Mouse (Mus musculus): ENCODE results near the gene Gm17535. TPM values are rescaled to one million over a fixed set of nuclear protein-coding genes. Genes with fewer than 3 reads are reported as not detected.
"Not testable (repeated sequence)": the region's sequence is repeated elsewhere in the genome, so short reads cannot be mapped to it uniquely, and the experiment has no call there.

The Gm17535 gene
- polyA plus RNA-seq, 1 experiment from 2014 or later = not detected

DNA sequence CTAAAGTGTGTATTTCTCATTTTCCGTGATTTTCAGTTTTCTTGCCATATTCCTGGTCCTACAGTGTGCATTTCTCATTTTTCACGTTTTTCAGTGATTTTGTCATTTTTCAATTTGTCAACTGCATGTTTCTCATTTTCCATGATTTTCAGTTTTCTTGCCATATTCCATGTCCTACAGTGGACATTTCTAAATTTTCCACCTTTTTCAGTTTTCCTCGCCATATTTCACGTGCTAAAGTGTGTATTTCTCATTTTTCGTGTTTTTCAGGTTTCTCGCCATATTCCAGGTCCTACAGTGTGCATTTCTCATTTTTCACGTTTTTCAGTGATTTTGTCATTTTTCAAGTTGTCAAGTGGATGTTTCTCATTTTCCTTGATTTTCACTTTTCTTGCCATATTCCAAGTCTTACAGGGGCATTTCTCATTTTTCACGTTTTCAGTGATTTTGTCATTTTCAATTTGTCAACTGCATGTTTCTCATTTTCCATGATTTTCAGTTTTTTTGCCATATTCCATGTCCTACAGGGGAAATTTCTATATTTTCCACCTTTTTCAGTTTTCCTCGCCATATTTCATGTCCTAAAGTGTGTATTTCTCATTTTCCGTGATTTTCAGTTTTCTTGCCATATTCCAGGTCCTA lies 3.6 kb upstream of the Gm17535 start:
- H3K4me2 ChIP-seq (ENCODE audit: low read depth, low read length); ATAC-seq (ENCODE audit: insufficient read depth, low FRiP score); H3K27me3 ChIP-seq (ENCODE audit: control insufficient read depth, insufficient read depth, low read length); H3K4me1 ChIP-seq (ENCODE audit: control insufficient read depth, insufficient read depth, low read length); H3K4me3 ChIP-seq (replicated peaks; ENCODE audit: low read length); H3K9ac ChIP-seq (ENCODE audit: low read length); H3K9me3 ChIP-seq (replicated peaks; ENCODE audit: control insufficient read depth, low read length); H3K36me3 ChIP-seq (ENCODE audit: control insufficient read depth, insufficient read depth, low read length); H3K27ac ChIP-seq (ENCODE audit: low read length): not testable (repeated sequence)
- 66% methylated on average over 2 of the region's 10 CpGs for WGBS

DNA sequence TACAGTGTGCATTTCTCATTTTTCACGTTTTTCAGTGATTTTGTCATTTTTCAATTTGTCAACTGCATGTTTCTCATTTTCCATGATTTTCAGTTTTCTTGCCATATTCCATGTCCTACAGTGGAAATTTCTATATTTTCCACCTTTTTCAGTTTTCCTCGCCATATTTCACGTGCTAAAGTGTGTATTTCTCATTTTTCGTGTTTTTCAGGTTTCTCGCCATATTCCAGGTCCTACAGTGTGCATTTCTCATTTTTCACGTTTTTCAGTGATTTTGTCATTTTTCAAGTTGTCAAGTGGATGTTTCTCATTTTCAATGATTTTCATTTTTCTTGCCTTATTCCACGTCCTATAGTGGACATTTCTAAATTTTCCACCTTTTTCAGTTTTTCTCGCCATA lies 2.2 kb downstream of the Gm17535 start, which contains the start of gene Gm10715:
Gene Gm10715, plus strand, starts transcription at position 301 of the 400 bp plus-strand sequence.
- not testable (repeated sequence) for H3K4me2 ChIP-seq (ENCODE audit: low read depth, low read length); H3K4me1 ChIP-seq (ENCODE audit: control insufficient read depth, insufficient read depth, low read length); H3K27me3 ChIP-seq (ENCODE audit: control insufficient read depth, insufficient read depth, low read length); H3K4me3 ChIP-seq (replicated peaks; ENCODE audit: low read length); H3K36me3 ChIP-seq (ENCODE audit: control insufficient read depth, insufficient read depth, low read length); ATAC-seq (ENCODE audit: insufficient read depth, low FRiP score); H3K27ac ChIP-seq (ENCODE audit: low read length); H3K9ac ChIP-seq (ENCODE audit: low read length); H3K9me3 ChIP-seq (replicated peaks; ENCODE audit: control insufficient read depth, low read length)
- whole genome bisulfite sequencing = 72% methylated on average over 6 of the region's 8 CpGs

DNA sequence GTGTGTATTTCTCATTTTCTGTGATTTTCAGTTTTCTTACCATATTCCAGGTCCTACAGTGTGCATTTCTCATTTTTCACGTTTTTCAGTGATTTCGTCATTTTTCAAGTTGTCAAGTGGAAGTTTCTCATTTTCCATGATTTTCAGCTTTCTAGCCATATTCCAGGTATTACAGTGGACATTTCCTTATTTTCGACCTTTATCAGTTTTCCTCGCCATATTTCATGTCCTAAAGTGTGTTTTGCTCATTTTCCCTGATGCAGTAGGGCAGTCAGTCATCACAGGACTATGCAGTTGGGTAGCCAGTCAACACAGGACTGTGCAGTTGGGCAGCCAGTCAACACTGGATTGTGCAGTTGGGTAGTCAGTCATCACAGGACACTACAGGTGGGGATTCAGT lies 3.8 kb downstream of the Gm17535 start:
- 57% methylated on average over 4 of the region's 4 CpGs for WGBS
- H3K9me3 ChIP-seq (replicated peaks; ENCODE audit: control insufficient read depth, low read length); H3K27ac ChIP-seq (ENCODE audit: low read length); H3K36me3 ChIP-seq (ENCODE audit: control insufficient read depth, insufficient read depth, low read length); H3K4me2 ChIP-seq (ENCODE audit: low read depth, low read length); H3K9ac ChIP-seq (ENCODE audit: low read length); H3K4me3 ChIP-seq (replicated peaks; ENCODE audit: low read length); ATAC-seq (ENCODE audit: insufficient read depth, low FRiP score); H3K27me3 ChIP-seq (ENCODE audit: control insufficient read depth, insufficient read depth, low read length); H3K4me1 ChIP-seq (ENCODE audit: control insufficient read depth, insufficient read depth, low read length): not testable (repeated sequence)

Small RNAs within 50 kb of the gene (microRNA-seq; reads per million reads assigned to microRNA genes)
- not detected for gene Mir101c

Other genes starting within 250 kb of the Gm17535 start
- gene Gm10722, start 33.7 kb upstream of the Gm17535 start, polyA plus RNA-seq (2015; fragmentation: Nextera tagmentation; extraction: Ambion mirVana) = not detected in 2 replicates
- gene Gm11168, start 31.3 kb upstream of the Gm17535 start, polyA plus RNA-seq (2015; fragmentation: Nextera tagmentation; extraction: Ambion mirVana) = not detected in 2 replicates
- not detected in 2 replicates for gene Gm10721, start 21.5 kb upstream of the Gm17535 start, polyA plus RNA-seq (2015; fragmentation: Nextera tagmentation; extraction: Ambion mirVana)
- gene Gm10720, start 18.9 kb upstream of the Gm17535 start, polyA plus RNA-seq (2015; fragmentation: Nextera tagmentation; extraction: Ambion mirVana) = not detected in 2 replicates
- gene Gm10719, start 17.2 kb upstream of the Gm17535 start, polyA plus RNA-seq (2015; fragmentation: Nextera tagmentation; extraction: Ambion mirVana) = not detected in 2 replicates
- 0.32 TPM in 1 of 2 replicates, not detected in the other for gene Gm10718, start 11.1 kb upstream of the Gm17535 start, polyA plus RNA-seq (2015; fragmentation: Nextera tagmentation; extraction: Ambion mirVana)
- gene Gm10717, start 9.2 kb upstream of the Gm17535 start, polyA plus RNA-seq (2015; fragmentation: Nextera tagmentation; extraction: Ambion mirVana) = not detected in 2 replicates
- not detected in 2 replicates for gene Gm10715, start 2.3 kb downstream of the Gm17535 start, polyA plus RNA-seq (2015; fragmentation: Nextera tagmentation; extraction: Ambion mirVana)